Mouse (Mus musculus) right cerebral cortex, postnatal 36 days (tissue): ENCODE measurements around the gene Lrrc8d.
"Not testable (repeated sequence)": the region's sequence is repeated elsewhere in the genome, so short reads cannot be mapped to it uniquely, and the experiment has no call there.

Source experiments
- DNase-seq, 2 experiments: peaks; one replicate each; pipeline ENCODE4 v3.0.0; 2022; ENCODE audit warnings: low spot score in 2 of 2, mixed read lengths in 1 of 2

Gene Lrrc8d

GRCm38 (mm10) chr5:105858754-105859694 is 159.3 kb downstream of the Lrrc8d start:
- no peak for DNase-seq

GRCm38 (mm10) chr5:105859716-105860460 is 160.1 kb downstream of the Lrrc8d start:
- DNase-seq = no peak

GRCm38 (mm10) chr5:105860461-105860835 is 160.7 kb downstream of the Lrrc8d start:
- no peak for DNase-seq

- DNase-seq = no peak
These were observed 161.8 kb downstream of the Lrrc8d start for GRCm38 (mm10) chr5:105861616-105862015.

DNA sequence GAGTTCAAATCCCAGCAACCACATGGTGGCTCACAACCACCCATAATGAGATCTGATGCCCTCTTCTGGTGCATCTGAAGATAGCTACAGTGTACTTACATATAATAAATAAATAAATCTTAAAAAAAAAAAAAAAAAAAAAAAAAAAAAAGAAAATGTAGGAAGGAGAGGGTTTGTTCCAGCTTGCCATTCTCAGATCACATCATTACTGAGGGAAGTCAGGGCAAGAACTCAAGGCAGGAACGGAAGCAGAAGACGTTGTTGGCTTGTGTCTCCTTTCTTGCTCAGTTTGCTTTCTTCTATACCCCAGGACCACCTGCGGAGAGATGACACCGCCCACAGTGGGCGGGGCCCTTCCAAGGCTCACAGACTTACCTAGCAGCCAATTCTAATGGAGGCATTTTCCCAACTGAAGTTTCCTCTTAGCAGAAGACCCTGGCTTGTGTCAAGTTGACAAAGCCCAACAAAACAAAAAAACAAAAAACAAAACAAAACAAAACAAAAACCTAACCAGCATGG is 165.4 kb downstream of the Lrrc8d start:
- DNase-seq = not testable (repeated sequence)

DNA sequence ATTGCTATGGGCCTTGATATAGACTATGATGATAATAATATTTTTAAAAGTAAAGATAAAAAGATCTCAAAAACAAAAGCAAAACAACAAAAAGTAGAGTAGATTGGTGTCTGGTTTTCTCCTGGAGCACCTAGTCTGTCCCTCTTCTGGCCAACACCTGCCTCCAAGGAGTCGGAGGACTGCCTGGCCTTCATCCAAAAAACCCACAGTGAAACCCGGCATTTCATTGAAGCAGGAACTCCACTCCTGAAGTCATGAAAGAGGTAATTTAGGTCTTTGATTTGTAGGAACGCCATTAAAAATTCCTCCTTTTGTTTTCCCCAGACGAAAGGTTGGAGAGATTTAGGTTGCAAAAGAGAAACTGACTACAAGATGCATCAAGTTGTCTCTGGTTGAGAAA is 167.7 kb downstream of the Lrrc8d start:
- no peak for DNase-seq

DNA sequence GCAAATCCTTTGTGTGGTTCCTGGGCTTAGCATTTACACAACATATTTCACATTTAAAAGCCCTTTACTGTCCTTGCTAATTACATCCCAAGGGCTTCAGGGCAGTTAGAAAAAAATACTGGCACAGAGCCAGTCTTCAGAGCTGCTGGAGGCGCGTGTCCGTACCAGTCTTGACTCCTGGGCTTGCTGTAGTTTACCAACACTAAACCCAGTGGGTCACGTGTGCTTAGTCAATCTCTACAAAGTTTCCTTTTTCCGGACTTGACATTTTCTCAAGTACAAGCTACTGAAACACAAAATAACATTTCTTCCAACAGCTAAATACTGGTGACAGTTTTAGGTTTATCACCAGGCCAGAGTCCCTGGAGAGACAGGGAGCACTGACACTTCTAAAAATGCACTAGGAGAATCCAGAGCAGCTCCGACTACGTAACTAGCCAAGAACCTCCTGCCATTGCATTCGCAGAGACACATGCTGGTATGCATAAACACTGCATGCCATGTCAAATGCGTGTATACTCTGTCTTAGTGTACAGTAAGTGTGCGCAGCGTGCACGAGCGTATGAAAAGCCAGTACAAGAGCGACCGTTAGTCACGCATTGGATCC is 168.2 kb downstream of the Lrrc8d start:
- DNase-seq = no peak

DNA sequence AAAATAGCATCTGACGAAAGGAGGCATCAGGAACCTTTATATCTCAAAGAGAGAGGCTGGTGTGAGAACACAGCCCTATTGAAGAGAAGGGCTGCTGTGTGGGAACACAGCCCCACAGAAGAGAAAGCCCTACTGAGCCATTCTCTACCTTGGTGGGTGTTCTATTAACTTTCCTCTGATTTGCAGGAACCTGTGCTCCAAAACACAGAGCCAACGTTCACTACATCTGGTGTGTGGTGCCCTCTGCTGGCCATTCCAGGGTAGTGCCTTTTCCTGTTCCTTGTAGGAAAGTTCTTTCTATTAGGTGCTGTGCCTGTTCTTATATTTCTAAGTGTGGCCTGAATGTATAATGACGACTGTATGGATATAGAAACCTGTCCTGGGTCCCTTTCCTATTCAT is 168.8 kb downstream of the Lrrc8d start:
- peak; percentile 61 to 67 for DNase-seq

DNA sequence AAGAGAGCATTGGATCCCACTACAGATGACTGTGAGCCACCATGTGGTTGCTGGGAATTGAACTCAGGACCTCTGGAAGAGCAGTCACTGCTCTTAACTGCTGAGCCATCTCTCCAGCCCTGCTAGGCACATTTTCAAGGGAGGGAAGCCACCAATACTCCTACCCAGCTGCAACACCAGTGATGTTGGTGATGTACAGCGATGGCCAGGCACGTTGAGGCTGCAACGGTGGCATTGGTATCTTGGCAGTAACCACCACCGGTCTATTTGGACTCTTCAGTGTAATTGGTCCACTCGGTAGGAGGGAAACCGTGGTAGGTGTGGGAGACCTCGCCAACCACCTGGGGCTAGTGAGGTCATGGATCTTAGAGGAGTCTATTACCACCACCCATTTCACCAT is 170.0 kb downstream of the Lrrc8d start:
- no peak for DNase-seq

GRCm38 (mm10) chr5:105871140-105871539 is 171.4 kb downstream of the Lrrc8d start:
- no peak for DNase-seq

GRCm38 (mm10) chr5:105872176-105872575 is 172.4 kb downstream of the Lrrc8d start:
- DNase-seq = no peak

DNA sequence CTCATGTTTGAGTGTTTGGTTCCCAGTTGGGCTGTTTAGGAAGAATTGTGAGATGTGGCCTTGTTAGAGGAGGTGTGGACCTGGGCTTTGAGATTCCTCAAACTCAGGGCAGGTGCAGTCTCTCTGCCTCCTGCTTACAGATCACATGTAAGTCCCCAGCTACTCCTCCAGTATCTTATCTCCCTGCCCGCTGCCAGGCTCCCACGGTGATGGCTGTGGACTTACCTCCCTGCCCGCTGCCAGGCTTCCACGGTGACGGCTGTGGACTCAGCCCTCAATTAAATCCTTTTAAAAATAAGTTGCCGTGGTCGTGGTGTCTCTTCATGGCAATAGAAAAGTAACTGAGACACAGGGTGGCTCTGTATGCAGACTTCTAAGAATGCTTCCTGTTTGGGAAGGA is 173.1 kb downstream of the Lrrc8d start:
- no peak for DNase-seq

GRCm38 (mm10) chr5:105873774-105874173 is 174.0 kb downstream of the Lrrc8d start:
- no peak for DNase-seq

DNA sequence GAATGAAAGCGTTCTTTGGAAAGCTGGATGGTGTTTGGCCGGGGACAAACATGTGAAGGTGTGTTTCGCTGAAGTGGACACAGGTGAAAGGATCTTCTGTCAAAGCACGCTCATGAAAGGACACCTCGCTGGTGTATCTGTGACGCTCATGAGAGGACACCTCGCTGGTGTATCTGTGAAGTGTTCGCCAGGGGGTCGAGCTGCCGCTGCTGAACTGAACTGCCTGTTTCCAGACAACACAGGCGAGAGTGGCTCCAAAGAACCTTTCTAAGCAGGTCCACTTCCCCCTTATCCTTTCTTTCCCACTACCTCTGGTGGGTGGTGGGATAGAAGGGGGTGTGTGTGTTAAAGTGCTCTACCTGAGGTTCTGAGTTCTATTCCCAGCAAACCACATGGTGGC is 174.7 kb downstream of the Lrrc8d start:
- no peak for DNase-seq

DNA sequence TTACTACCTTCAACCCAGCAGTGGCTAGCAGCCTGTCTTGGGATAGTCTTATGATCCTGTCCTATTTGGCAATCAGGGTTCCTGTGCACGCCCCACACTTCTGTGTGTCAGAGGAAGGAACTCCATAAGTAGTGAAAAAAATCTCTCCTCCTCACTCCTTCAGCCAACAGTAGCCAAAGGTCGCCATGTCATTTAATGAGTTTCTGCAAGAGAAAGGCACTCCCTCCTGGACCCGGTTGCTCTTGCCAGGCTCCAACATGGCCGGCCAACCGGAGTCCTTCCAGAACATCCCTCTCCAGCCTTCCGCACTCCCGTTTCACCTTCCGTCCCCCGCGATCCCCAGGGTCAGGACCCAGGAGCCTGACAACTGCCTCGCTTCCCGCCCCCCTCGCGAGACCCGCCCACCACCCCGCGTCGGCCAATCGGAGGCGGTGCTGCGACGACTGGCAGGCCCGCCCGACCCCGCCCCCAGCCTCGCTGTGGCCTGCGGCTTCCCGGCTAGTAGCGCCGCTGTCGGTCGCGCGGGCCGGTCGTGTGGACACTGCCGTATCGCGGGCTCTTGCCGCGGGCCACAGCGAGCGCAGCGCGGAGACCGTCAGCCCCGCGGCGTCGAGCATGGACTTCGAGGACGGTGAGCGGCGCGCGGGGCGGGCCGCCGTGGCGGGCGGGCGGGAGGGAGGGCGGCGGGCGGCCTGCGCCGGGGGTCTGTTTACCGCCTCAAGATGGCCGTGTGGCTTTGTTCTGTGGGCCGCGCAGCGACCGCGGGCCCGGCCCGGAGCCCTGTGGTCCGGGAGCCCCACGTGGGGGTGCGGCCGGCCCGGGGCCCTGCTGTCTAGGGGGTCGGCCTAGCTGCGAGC is 176.5 kb downstream of the Lrrc8d start, which contains the start of gene Zfp326:
Zfp326 (plus strand) TSS at position 498 of the 857 bp plus-strand sequence.
- peak; percentile 75 to 78 for DNase-seq

DNA sequence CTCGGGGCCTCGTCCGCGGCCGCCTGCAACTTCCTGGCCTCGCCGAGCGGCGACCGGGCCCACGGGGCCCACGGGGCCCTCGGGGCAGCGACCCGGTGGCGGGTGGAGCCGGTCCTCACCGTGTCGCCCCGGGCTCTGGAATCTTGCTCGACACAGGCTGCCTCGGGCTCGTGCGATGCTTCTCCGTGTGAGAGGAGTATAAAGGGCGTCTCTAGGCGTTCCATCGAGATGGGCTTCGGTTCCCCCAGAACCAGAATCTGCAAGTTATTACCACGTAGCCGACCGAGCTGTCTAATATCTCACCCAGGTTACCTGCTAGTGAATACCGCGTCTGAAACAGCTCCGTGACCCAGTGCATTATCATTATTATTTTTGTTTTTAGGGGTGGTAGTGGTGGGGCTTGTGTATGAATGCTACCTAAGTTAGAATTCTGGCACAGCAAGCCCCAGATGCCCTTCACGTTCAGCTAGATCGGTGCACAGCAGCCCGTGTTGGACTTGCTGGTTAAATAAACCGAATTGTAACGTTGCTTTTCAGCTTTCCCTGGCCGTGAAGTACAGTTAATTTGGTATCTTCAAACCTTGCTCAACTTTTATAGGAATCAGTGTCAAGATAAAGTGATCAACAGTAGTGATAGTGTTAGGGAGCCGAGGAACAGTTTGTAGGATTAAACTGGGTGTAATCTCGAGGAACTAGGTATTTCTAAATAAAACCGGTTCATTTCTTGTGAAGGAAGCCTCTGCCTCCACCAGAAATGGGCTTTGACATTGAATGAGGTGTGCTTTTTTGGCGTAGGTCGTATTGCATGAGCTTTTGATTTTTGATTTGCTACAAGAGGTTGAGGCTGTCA is 177.4 kb downstream of the Lrrc8d start:
- DNase-seq = no peak
